Mouse (Mus musculus) gastrocnemius, adult 8-10 months (tissue): Measurements from ENCODE around the gene Serpine1. TPM values are rescaled to one million over a fixed set of nuclear protein-coding genes. Genes with fewer than 3 reads are reported as not detected.

Experiments
- DNase-seq, 2 experiments: peaks; one replicate each; pipeline ENCODE4 v3.0.0; 2022; ENCODE audit warnings: low spot score in 2 of 2
- total RNA-seq, 4 experiments: library from RNA; stranded (reverse); gene quantifications; 2 replicates each; pipeline ENCODE4 v1.2.4; 2022

Gene Serpine1
- total RNA-seq, 4 experiments from 2014 or later: 1.8 to 7.5 (median 6.2) TPM

DNA sequence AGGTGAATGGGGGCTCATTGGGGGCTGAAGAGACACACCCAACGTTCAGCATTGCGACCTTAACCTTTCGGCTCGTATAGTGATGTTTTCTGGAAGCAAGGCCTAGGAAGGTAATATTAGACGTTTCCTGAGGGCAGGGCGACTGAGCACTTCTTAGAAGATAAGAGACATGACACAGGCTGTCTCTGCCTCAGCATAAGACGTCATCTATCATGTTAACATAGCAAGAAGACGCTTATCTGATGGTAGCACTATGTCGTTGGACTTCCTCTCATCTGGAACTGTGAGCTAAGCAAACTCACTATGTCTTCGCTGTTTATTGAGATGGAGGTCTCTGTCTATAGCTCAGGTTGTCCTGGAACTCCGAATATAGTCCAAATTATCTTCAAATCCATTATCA is 26.4 kb upstream of the Serpine1 start:
- DNase-seq: no peak

DNA sequence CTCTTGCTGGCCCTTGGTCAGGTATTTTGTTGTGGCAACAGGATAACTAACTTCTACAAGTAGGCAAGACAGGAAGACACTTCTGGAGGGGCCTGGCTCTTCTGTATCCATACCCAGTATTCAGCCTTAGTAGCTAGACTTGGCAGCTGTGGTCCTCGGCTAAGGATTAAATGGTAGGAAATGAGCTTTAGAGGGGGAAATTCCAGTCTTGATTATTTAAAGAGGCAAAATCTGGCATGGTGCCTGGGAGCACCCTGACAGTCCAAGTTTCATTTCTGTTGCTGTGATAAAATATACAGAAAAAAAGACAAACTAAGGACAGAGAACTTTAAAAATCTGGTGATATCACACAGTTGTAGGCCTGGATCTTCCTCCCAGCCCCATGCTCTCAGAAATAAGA is 24.0 kb upstream of the Serpine1 start:
- no peak for DNase-seq

DNA sequence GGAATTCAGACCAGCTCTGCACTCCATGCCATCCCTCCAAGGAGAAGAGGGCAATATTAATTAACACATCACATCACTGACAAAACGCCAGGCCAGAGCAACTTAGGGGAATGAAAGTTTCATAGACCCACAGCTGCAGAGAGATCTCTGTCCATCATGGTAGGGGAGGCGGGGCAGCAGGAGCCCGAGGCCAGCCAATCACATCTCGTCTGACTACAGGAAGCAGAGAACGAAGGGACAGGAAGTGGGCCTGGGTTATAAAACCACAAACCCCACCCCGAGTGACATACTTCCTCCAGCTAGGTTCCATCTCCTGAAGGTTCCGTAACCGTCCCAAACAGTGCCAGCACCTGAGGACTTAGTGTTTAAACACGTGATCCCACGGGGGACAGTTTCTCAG is 23.1 kb upstream of the Serpine1 start:
- no peak for DNase-seq

DNA sequence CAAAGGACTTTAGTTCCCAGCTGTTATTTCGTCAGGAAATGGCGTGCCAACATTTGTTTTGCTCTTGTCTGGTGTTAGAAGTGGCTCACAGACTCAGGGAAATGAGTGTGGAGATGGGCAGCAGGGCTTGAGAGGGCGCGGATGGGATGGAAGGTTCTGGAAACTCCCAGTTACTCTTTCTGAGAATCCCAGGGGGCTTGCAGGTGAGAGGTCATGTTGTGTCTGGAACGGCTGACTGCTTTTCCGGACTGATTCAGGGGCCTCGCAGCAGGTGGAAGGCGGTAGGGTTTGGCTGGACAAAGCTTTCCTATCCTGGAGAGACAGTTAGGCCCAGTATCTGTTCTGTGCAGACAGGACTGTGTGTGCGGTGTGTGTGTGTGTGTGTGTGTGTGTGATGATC is 21.7 kb upstream of the Serpine1 start:
- no peak for DNase-seq

DNA sequence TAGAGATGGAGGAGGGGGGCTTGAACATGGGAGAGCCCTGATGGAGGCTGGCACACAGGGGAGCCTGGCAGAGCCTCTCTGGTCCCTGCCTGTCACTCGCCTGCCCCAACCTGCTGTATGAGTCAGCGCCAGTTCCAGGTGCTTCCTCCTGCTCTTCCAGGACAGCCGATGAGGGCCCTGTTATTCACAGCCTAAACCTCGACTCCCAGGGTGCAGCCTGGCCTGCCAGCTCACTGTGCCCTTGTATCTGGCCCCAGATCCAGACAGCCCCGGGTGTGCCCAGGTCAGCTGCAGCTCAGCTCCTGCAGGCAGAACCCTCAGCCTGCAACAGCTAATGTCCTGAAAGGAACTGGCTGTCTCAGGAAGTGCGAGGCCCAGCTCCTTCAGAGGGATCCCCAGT is 19.5 kb upstream of the Serpine1 start:
- no peak for DNase-seq

DNA sequence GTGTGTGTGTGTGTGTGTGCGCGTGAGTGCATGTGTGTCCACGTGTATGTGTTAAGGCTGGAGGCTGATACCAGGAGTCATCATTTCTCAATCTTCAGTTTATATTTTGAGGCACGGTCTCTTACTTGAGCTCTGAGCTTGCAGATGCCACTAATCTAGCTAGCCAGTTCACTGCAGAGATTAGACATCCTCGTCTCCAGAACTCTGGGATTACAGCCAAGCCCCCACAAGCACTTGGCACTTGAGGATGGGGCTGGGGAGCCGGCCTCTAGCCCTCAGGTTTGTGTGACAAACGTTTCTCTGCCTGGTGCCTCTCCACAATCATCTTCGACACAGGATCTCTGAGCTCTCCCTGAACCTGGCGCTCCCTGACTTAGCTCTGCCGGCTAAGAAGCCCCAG is 18.8 kb upstream of the Serpine1 start:
- DNase-seq: no peak

GRCm38 (mm10) chr5:137087410-137087809 is 15.3 kb upstream of the Serpine1 start:
- no peak for DNase-seq

GRCm38 (mm10) chr5:137085731-137086130 is 13.7 kb upstream of the Serpine1 start:
- no peak for DNase-seq

DNA sequence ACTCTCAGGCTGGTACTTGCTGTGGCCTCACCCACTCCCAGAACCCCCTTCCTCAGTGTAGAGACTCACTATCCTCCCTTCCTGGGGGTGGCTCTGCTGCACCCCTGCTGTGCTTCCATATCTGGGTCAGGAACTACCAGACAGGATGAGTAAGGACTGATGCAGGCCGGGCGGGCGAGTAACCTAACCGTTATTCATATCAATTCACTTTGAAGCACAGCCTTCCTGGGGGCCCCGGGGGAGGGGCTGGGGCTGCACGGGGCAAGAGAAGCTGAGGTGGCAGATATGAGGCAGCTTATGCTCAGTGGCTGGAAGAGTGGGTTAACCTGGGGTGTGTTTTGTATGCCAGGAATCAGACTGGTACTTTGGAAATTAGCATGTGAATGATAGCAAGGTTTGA is 13.0 kb upstream of the Serpine1 start:
- DNase-seq: no peak

DNA sequence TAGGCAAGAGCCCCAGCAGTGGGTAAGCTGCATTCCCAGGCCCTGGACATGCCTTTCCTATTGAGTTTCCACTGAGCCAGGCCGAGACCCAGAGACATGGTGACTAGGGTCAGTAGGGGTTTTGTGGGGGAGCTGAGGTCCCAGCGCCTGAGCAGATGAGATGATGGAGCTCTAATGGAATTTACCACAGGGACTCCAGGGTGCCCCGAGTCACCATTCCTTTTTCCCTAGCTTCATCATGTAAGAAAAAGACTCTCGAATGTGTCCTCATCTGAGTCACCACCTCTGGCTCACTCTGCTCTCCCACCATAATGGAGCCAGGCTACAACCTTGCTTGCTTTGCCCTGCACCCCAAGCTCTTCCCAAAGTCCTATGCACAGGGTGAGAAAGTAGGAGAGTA is 11.0 kb upstream of the Serpine1 start:
- no peak for DNase-seq

DNA sequence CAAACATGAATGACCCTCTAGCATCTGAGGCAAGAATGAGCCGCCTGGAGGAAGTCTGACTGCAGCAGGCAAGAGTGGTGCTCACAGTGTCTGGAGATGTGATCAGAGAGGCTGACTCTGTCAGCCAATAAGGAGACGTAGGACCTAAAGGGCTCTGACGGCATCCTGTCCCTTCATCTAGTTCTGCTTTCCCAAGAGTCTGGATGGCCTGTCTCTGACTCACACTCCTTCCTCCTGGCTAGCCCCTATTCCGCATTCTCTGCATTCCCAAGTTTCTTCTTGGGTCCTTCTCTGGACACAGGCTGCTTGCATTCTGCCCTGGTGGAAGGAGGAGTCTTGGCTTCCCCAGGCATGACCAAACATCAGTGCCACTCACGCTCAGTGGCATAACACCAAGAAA is 7.8 kb upstream of the Serpine1 start:
- no peak for DNase-seq

DNA sequence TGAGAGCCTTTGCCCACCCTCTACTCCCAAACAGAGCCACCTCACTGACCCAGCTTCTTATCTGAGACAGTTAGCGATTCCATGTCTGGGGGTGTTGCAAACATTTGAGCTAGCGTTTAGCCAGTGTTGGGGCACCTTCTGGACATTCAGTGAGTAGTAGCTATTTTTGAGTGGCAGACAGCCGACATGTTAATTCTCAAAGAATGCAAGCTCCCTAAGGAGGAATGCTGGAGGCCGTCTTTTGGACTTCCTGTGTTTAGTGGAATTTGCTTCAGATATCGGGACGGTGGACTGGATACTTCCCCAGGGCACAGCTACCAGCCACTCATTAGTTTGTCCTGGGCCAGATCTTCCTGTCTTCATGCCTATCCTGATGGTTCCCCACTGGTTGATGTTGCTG is 6.5 kb upstream of the Serpine1 start:
- no peak for DNase-seq

DNA sequence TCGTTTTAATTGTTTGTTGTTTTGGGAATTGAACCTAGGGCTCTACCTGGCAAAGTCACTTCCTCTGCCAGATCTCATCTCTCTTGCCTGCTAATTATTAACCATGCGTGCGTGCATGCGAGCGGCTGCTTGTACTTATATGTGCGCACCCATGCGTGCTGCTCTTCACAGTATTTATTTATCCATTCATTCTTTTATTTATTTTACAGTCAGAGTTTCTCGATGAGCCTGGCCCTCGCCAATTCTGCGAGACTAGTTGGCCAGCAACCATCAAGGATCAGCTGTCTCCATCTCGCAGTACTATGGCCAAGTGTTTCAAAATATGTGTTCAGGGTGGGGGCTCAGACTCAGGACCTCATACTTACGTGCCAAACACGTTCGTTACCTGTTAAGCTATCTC is 6.0 kb upstream of the Serpine1 start:
- DNase-seq: no peak

DNA sequence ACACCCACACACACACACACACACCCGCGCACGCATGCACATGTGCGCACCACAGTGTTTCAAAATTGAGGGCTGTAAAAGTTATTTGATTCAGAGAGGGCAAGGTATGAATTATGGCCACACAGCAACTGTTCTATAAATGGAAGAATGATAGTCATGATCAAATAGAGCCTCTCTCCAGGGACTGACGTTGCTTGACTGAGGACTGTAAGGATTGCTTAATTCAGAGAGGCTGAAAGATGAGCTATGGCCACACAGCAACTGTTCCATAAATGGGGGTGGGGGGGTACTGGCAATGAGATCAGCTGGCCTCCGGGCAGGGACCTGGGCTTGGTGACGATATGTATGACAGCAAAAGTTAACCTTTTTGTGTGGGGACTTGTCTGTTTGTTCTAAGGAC is 5.1 kb upstream of the Serpine1 start:
- no peak for DNase-seq

GRCm38 (mm10) chr5:137076191-137076930 is 4.3 kb upstream of the Serpine1 start:
- DNase-seq: peak; percentile 63 to 75

DNA sequence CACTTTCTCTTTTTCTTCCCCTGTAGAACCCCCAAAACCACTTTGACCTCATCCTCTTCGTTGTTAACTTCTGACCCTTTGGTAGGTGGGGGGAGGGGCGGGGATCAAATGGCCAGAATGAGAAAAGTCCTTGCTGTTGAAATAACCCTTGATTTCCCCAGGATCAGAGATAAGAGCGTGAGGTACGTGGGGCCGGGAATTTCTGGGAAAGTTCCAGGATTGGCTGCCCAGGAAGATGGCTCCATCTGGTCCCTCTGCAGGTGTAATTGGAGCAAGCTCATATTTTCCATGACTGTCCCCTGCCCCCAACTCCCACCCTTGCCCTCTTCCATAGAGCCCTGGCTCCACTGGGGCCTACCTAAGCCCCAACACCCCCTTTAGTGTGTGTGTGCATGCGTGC is 3.7 kb upstream of the Serpine1 start:
- no peak for DNase-seq

GRCm38 (mm10) chr5:137074191-137074651 is 2.2 kb upstream of the Serpine1 start:
- peak; percentile 44 to 52 for DNase-seq

DNA sequence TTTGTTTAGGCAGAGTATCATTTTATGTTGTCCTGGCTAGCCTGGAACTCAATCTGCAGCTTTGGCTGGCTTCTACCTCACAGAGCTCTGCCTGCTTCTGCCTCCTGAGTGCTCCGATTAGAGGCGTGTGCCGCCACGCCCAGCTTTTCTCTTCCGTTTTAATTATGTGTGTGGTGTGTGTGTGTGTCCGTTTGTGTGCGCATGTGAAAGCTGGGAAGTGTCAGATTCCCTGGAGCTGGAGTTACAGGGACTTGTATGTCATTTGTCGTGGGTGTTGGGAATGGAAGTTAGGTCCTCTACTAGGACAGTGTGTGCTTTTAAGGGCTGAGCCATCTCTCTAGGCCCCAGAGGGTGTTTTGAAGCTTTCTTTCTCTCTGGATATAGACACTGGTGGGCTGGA is 1.1 kb upstream of the Serpine1 start:
- peak in 1 of 2 experiments; percentile 5 for DNase-seq

DNA sequence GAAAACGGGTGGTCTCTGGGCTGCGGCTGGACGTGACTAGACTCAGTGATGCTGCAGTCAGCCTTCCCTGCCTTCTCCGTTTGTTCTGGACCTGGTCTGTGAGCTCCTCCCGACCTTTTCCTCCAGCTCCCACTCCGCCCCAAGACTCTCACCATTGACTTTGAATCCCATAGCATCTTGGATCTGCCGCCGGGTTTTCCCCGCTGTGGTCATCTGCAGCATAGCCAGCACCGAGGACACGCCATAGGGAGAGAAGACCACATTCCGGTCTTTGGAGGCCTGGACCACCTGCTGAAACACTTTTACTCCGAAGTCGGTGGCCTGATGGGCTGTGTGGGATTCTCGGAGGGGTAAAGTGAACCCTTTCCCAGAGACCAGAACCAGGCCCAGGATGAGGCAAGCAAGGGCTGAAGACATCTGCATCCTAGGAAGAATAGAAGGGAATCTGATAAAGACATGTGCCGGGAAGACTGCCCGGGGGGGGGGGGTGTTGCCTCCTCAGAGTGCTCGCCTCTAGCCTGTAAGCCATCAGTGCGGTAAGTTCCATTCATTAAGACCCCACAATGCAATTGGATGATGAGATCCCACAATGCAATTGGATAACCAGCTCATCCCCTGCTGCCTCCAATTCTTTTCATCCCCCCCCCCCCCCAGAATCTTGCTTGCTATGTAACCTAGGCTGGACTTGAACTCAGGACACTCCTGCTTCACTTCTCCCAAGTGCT is 1.0 kb downstream of the Serpine1 start:
- no peak for DNase-seq

GRCm38 (mm10) chr5:137068711-137069110 is 3.4 kb downstream of the Serpine1 start:
- no peak for DNase-seq

DNA sequence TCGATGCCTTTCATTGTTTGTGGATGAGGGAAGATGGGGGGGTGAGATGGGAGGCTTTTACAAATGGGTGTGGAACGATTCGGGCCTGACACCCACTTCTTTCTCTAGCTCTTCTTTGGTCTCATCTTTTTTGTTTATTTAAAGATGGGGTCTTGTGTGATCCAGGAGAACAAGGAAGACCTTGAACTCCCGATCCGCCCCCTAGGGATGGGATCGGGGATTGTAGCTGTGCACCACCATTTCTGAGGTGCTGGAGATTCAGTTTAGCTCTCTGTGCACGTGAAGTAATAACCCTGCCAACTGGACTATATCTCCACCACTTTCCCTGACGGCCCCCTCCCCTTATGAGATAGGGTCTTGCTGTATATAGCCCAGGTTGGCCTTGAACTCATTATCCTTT is 6.1 kb downstream of the Serpine1 start:
- DNase-seq: no peak

DNA sequence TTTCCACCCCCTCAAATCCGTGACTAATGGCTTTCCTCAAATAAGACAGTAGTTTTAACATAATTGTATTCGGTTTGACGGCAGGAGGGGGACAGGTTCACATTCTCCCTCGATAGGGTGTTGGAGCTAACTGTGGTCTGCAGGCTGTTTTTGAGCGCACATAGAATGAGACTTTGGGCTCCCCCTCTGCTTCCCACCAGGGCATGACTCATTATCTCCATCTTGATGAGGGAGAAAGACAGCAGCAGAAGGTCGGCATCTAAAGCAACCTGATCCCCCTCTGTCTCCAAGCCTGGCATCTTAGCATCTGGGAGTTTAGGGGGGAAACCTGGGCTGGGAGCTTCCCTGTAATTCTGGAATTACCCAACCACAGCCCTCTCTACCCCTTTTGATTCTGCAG is 6.6 kb downstream of the Serpine1 start:
- DNase-seq: no peak

- DNase-seq: no peak
These were observed 9.5 kb downstream of the Serpine1 start for GRCm38 (mm10) chr5:137062601-137063000.
